Mouse (Mus musculus) C2C12 (cell line): ENCODE results near the gene Rarb.

Experiments
- CTCF ChIP-seq: IDR thresholded peaks from one replicate; pipeline ENCODE4 v1.5.1; 2011; ENCODE audit not compliant: control insufficient read depth, insufficient read depth, insufficient read length
- MAX ChIP-seq: IDR thresholded peaks from one replicate; pipeline ENCODE4 v1.6.1; 2011; ENCODE audit warnings: mild to moderate bottlenecking, control low read depth
- MYOD1 ChIP-seq: IDR thresholded peaks from one replicate; pipeline ENCODE4 v1.6.1; 2011; ENCODE audit warnings: low read depth; ENCODE audit not compliant: control insufficient read depth, insufficient read length
- USF1 ChIP-seq: IDR thresholded peaks from one replicate; pipeline ENCODE4 v1.6.1; 2011; ENCODE audit warnings: low read depth, mild to moderate bottlenecking, control low read depth, moderate library complexity

DNA sequence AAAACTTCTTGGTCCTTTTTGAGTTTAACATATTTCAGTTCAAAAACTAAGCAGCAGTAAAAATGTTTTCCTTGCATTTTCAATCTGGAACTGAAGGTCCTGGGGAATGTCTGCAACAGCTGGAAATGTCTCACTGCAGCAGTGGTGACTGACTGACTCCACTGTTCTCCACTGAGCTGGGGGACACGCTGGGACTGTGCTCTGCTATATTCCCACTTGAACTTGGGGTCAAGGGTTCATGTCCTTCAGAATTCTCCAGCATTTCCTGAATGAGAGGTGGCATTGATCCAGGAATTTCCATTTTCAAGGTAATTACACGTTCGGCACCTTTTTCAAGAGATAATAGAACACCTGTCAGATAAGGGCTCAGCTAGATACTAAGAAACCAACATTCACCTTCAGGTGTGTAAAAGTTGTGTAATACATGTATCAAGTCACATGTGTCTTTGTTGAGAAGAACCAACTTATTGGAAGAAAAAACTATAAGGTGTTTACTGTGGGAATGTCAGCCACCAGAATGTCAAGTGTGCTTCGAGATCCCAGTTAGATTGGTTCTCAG lies 386.9 kb downstream of the Rarb start:
- TF ChIP-seq CTCF (no peak), MYOD1 (no peak), USF1 (no peak), MAX (no peak)
